Mouse (Mus musculus): Measurements from ENCODE around the gene Naaladl1.

GRCm38 (mm10) chr19:6117986-6118676 is 12.5 kb downstream of the Naaladl1 start, which contains the start of gene Sac3d1:
- TF ChIP-seq EP300 (IDR thresholded peaks at IDR 0.05; ENCODE audit: low read depth) (peak; percentile 51; the same call in 1 of the 2 replicates), CTCF (IDR thresholded peaks at IDR 0.05; ENCODE audit: low read depth) (no peak)

Measured in heart, postnatal 0 days (tissue).